Mouse (Mus musculus) erythroblast, embryonic 14.5 days (primary cell): ENCODE results near the gene Myadml2.

Experiments used
- GATA1 ChIP-seq: IDR thresholded peaks from 2 replicates; pipeline ENCODE4 v1.6.1; 2012; ENCODE audit warnings: low read length, inconsistent platforms, mixed read lengths
- TAL1 ChIP-seq: IDR thresholded peaks from 3 replicates; pipeline ENCODE4 v1.6.1; 2012; ENCODE audit warnings: low read length, inconsistent platforms, mixed read lengths

- no peak for TF ChIP-seq GATA1
- no peak for TF ChIP-seq TAL1
These were observed 22.7 kb downstream of the Myadml2 start, which contains the start of gene Sirt7 for GRCm38 (mm10) chr11:120625152-120625775.
